Mouse (Mus musculus) testis, postnatal 10 days (tissue): ENCODE measurements around the gene Phactr1.

Source experiments
- DNase-seq: peaks from one replicate; pipeline ENCODE4 v3.0.0; 2021; ENCODE audit warnings: low spot score

Gene Phactr1

GRCm38 (mm10) chr13:43030222-43030621 is 349.8 kb downstream of the Phactr1 start:
- no peak for DNase-seq

- no peak for DNase-seq
These were observed 352.0 kb downstream of the Phactr1 start for GRCm38 (mm10) chr13:43032451-43032850.

GRCm38 (mm10) chr13:43036510-43036909 is 356.1 kb downstream of the Phactr1 start:
- DNase-seq: no peak

- no peak for DNase-seq
These were observed 362.3 kb downstream of the Phactr1 start for GRCm38 (mm10) chr13:43042766-43043165.

- no peak for DNase-seq
These were observed 368.1 kb downstream of the Phactr1 start for GRCm38 (mm10) chr13:43048553-43048952.

GRCm38 (mm10) chr13:43053201-43053600 is 372.8 kb downstream of the Phactr1 start:
- no peak for DNase-seq

- no peak for DNase-seq
These were observed 374.7 kb downstream of the Phactr1 start for GRCm38 (mm10) chr13:43055136-43055535.

- no peak for DNase-seq
These were observed 376.7 kb downstream of the Phactr1 start for GRCm38 (mm10) chr13:43057104-43057503.

GRCm38 (mm10) chr13:43063355-43063754 is 382.9 kb downstream of the Phactr1 start:
- no peak for DNase-seq

- DNase-seq: no peak
These were observed 388.4 kb downstream of the Phactr1 start for GRCm38 (mm10) chr13:43068716-43069265.

- DNase-seq: no peak
These were observed 390.1 kb downstream of the Phactr1 start for GRCm38 (mm10) chr13:43070496-43070895.

- no peak for DNase-seq
These were observed 390.5 kb downstream of the Phactr1 start for GRCm38 (mm10) chr13:43070971-43071370.

GRCm38 (mm10) chr13:43075456-43075855 is 395.0 kb downstream of the Phactr1 start:
- no peak for DNase-seq

GRCm38 (mm10) chr13:43077485-43077884 is 397.1 kb downstream of the Phactr1 start:
- no peak for DNase-seq

- no peak for DNase-seq
These were observed 404.8 kb downstream of the Phactr1 start for GRCm38 (mm10) chr13:43085226-43085625.

GRCm38 (mm10) chr13:43094365-43094764 is 413.9 kb downstream of the Phactr1 start:
- DNase-seq: peak; percentile 53

- no peak for DNase-seq
These were observed 422.5 kb downstream of the Phactr1 start for GRCm38 (mm10) chr13:43102943-43103342.

- DNase-seq: no peak
These were observed 424.1 kb downstream of the Phactr1 start for GRCm38 (mm10) chr13:43104496-43104895.

GRCm38 (mm10) chr13:43112280-43112679 is 431.9 kb downstream of the Phactr1 start:
- DNase-seq: no peak

GRCm38 (mm10) chr13:43112707-43113106 is 432.3 kb downstream of the Phactr1 start:
- DNase-seq: no peak

GRCm38 (mm10) chr13:43113141-43113540 is 432.7 kb downstream of the Phactr1 start:
- no peak for DNase-seq

GRCm38 (mm10) chr13:43122306-43123070 is 442.1 kb downstream of the Phactr1 start:
- no peak for DNase-seq

GRCm38 (mm10) chr13:43123895-43124682 is 443.7 kb downstream of the Phactr1 start:
- DNase-seq: no peak
